Mouse (Mus musculus) hindbrain, embryonic 12.5 days (tissue): Measurements from ENCODE around the gene Washc4. TPM values are rescaled to one million over a fixed set of nuclear protein-coding genes. Genes with fewer than 3 reads are reported as not detected.

Source experiments
- ATAC-seq: fragments of 200-750 bp; cut with Nextera tagmentation; 2 replicates; pipeline ENCODE4 v1.8.0; 2017; ENCODE audit warnings: moderate TSS enrichment; ENCODE audit not compliant: low FRiP score
- H3K27ac ChIP-seq: fragments of 300-500 bp; sonication (generic); 2 replicates; pipeline ENCODE4 v1.5.1; 2016; ENCODE audit warnings: mild to moderate bottlenecking
- H3K27me3 ChIP-seq: fragments of 300-500 bp; sonication (generic); 2 replicates; pipeline ENCODE4 v1.6.1; 2016; ENCODE audit warnings: mild to moderate bottlenecking
- H3K36me3 ChIP-seq: fragments of 300-500 bp; sonication (generic); 2 replicates; pipeline ENCODE4 v1.6.1; 2016; ENCODE audit warnings: mild to moderate bottlenecking
- H3K4me1 ChIP-seq: fragments of 300-500 bp; sonication (generic); 2 replicates; pipeline ENCODE4 v1.6.1; 2016
- H3K4me2 ChIP-seq: fragments of 300-500 bp; sonication (generic); replicated peaks from 2 replicates; pipeline ENCODE4 v1.6.1; 2016; ENCODE audit warnings: mild to moderate bottlenecking
- H3K4me3 ChIP-seq: fragments of 300-500 bp; sonication (generic); 2 replicates; pipeline ENCODE4 v1.5.1; 2016; ENCODE audit warnings: mild to moderate bottlenecking
- H3K9ac ChIP-seq: fragments of 300-500 bp; sonication (generic); 2 replicates; pipeline ENCODE4 v1.6.1; 2016; ENCODE audit warnings: mild to moderate bottlenecking, moderate library complexity
- H3K9me3 ChIP-seq: fragments of 300-500 bp; sonication (generic); replicated peaks from 2 replicates; pipeline ENCODE4 v1.6.1; 2016; ENCODE audit warnings: mild to moderate bottlenecking
- WGBS: fragments of 180-500 bp; shearing (Covaris S2); methylation state at CpG from one replicate; pipeline ENCODE4 v1.1.7; 2016; 5-methylcytosine and 5-hydroxymethylcytosine counted together
- polyA plus RNA-seq: library from polyadenylated mRNA; unstranded; fragments of >200 nt; fragmentation: Nextera tagmentation; extraction: Ambion mirVana; gene quantifications from 2 replicates; pipeline ENCODE4 v1.2.1, GENCODE M21; 2016

Gene Washc4
- polyA plus RNA-seq, 1 experiment from 2014 or later = 38.5 TPM

DNA sequence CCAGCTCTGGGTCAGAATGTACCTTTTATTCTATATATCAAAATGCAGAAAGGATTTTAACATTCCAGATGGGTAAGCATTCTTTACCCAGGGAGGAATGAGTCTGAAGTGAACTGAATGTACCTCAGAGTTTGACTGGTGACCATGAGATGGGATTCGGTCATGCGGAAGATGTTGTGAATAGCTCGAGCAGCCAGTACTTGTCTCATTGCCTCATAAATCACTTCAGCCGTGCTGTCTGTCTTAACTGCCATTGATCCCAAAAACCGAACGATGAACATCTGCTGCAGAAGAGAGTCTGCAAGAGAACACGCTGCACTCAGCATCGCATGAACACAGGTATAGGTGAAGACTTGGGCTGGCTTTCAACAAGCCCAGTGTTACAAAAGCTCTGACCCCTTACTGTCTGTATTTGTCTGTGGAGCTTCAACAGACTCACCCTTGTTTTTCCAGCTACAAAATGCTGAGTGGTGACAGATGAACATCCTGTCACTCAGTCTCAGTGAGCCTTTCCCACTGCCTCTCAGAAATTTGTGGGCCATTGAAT is 62.2 kb downstream of the Washc4 start:
- WGBS = 55% methylated on average over 8 of the region's 8 CpGs
- no peak overlapping the region for H3K4me2 ChIP-seq
- H3K9me3 ChIP-seq = no peaks in the 10 kb centered on the region
- H3K4me3 ChIP-seq = no peak overlapping the region
- H3K4me1 ChIP-seq = peaks cover 11% of the 10 kb centered on the region
- no peak overlapping the region for H3K9ac ChIP-seq
- H3K36me3 ChIP-seq = peaks cover 46% of the 10 kb centered on the region
- ATAC-seq = peak; percentile 48; the same call in 1 of the 2 replicates
- no peaks in the 10 kb centered on the region for H3K27me3 ChIP-seq
- H3K27ac ChIP-seq = no peak overlapping the region

DNA sequence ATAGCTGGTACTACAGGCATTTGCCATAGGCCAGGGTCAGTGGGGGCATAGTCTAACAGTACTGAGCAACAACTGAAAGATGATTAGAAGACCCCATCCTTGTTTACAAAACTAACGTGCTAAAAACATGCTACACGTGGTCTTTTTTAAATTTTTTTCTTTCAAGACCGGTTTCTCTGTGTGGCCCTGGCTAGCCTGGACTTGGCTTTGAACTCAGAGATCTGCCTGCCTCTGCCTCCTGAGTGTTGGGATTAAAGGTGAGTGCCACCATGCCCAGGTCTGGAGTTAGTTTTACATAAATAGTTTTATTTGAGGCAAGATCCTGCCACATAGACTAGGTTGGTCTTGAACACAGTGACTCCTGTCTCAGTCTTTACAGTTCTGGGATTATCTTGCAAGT is 63.6 kb downstream of the Washc4 start:
- H3K27me3 ChIP-seq = no peaks in the 10 kb centered on the region
- H3K36me3 ChIP-seq = peaks cover 50% of the 10 kb centered on the region
- H3K4me2 ChIP-seq = no peak overlapping the region
- H3K4me3 ChIP-seq = no peak overlapping the region
- no peak overlapping the region for H3K27ac ChIP-seq
- H3K9me3 ChIP-seq = no peaks in the 10 kb centered on the region
- ATAC-seq = no peak
- no peak overlapping the region for H3K9ac ChIP-seq
- H3K4me1 ChIP-seq = peaks cover 11% of the 10 kb centered on the region
- 95% methylated on average over 3 of the region's 3 CpGs for WGBS

DNA sequence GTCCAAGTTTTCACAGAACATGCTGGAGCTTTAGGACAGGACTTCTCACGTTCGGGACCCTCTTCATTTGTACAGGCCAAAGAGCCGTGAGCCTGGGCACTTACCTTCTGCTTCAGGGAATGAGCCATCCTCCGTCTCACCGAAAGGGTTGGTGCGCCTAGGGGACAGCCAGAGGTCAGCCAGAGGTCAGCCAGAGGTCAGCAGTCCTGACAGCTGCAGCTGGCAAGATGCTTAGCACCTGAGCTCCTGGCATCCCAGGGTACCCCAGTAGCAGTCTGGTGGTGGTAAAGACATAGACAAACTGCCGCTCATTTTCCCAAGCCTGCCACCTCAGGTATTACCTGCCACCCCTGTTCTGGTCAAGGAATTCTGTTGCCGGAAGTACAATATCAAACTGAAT is 65.0 kb downstream of the Washc4 start:
- Histone ChIP-seq H3K4me1 (peaks cover 11% of the 10 kb centered on the region), H3K9ac (no peak overlapping the region), H3K36me3 (peaks cover 56% of the 10 kb centered on the region), H3K9me3 (no peaks in the 10 kb centered on the region), H3K27me3 (no peaks in the 10 kb centered on the region), H3K4me3 (no peak overlapping the region), H3K27ac (no peak overlapping the region), H3K4me2 (no peak overlapping the region)
- 74% methylated on average over 8 of the region's 8 CpGs for WGBS
- no peak for ATAC-seq

DNA sequence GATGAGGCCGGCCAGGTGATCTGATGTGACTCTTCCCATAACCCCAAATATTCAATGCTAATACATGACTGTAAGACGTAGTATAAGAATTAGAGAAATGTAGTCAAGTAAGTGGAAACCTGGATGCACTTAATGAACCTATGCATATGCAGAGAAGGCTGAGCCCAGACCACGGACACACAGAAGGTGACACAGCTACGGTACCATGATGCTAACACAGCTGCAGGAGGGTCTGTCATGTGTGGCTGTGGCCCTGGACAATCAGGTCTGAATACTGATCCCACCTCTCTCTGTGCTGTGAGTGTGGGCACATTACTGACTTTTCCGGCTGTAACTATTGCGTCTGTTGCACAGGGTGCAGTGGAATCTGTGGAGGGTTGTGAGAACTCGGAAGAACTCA is 67.0 kb downstream of the Washc4 start:
- H3K36me3 ChIP-seq = peaks cover 59% of the 10 kb centered on the region
- no peaks in the 10 kb centered on the region for H3K9me3 ChIP-seq
- H3K4me2 ChIP-seq = no peak overlapping the region
- no peak for ATAC-seq
- WGBS = 92% methylated on average over 7 of the region's 7 CpGs
- H3K27ac ChIP-seq = no peak overlapping the region
- H3K4me1 ChIP-seq = peaks cover 5% of the 10 kb centered on the region
- H3K4me3 ChIP-seq = no peak overlapping the region
- H3K9ac ChIP-seq = no peak overlapping the region
- H3K27me3 ChIP-seq = no peaks in the 10 kb centered on the region

DNA sequence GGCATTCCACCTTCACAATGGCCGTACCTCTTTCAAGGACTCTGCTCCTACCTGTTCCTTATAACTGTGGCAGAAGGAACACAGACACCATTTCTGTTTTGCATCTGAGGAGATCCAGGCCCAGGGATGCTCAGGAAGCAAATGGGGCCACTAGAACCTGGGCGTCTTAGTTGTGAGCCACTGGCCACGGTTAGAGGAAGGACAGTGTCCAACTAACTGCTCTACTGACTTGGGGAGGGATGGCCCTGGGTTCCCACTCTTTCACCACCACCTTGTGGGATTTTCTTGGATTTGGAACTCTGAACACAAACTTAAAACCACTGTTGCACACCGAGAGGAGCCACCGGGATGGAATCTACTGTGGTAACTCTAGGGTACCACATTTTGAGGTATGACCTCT is 68.3 kb downstream of the Washc4 start:
- Histone ChIP-seq H3K27me3 (no peaks in the 10 kb centered on the region), H3K4me2 (no peak overlapping the region), H3K4me1 (no peaks in the 10 kb centered on the region), H3K36me3 (peaks cover 54% of the 10 kb centered on the region), H3K27ac (no peak overlapping the region), H3K9ac (no peak overlapping the region), H3K9me3 (no peaks in the 10 kb centered on the region), H3K4me3 (no peak overlapping the region)
- 94% methylated on average over 5 of the region's 5 CpGs for WGBS
- no peak for ATAC-seq

DNA sequence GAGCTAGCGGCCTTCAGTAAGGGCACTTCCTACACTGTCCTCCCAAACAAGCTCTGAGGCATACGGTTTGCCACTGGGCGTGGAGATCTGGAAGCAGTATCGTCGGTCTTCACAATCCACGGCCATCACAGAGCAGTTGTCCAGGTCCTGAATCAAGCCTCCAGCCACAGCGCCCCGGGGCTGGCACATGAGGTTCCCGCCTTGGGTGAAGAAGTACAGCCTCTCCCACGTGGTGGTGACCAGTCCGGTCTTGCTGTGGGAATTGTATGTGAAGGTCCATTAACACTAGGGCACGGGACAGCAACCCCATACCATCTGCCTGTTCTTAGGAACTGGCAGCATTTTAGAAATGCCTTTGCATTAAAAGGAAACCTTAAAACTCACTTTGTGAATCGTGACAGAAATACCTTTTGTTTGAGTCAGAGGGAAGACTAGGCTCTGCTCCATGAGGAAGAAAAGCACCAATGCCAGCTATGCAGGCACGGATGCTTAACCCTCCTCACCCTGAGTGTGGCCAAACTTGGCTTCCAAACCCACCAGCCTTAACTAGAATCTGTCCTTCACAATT is 69.2 kb downstream of the Washc4 start:
- no peak overlapping the region for H3K4me3 ChIP-seq
- no peak overlapping the region for H3K4me2 ChIP-seq
- H3K27ac ChIP-seq = no peak overlapping the region
- no peaks in the 10 kb centered on the region for H3K27me3 ChIP-seq
- no peaks in the 10 kb centered on the region for H3K4me1 ChIP-seq
- H3K9ac ChIP-seq = no peak overlapping the region
- H3K36me3 ChIP-seq = peaks cover 56% of the 10 kb centered on the region
- no peaks in the 10 kb centered on the region for H3K9me3 ChIP-seq
- WGBS = 93% methylated on average over 14 of the region's 14 CpGs
- ATAC-seq = no peak

DNA sequence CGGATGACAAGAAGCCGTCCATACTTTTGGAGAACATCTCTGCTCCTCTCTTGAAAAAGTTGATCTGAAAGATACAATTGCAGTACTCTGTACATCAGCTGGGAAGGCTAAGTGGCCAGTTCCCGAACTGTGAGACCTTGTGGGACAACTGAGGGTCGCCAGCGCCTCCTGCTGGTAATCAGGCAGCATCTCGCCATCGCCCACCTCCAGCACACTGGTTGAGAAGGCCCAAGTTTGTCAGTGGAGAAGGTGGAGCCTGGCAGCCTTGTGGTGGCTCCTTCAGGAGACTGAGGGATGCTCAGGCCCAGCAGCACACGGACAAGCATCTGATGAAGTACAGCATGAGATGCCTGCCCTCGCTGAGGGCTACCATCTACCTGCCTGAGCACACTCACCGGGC is 73.8 kb downstream of the Washc4 start:
- no peaks in the 10 kb centered on the region for H3K27me3 ChIP-seq
- no peak overlapping the region for H3K9ac ChIP-seq
- ATAC-seq = no peak
- peaks cover 47% of the 10 kb centered on the region for H3K36me3 ChIP-seq
- H3K4me2 ChIP-seq = no peak overlapping the region
- no peaks in the 10 kb centered on the region; the same call in 1 of the 2 replicates for H3K4me1 ChIP-seq
- H3K4me3 ChIP-seq = no peak overlapping the region
- no peak overlapping the region for H3K27ac ChIP-seq
- H3K9me3 ChIP-seq = no peaks in the 10 kb centered on the region
- 56% methylated on average over 10 of the region's 10 CpGs for WGBS

DNA sequence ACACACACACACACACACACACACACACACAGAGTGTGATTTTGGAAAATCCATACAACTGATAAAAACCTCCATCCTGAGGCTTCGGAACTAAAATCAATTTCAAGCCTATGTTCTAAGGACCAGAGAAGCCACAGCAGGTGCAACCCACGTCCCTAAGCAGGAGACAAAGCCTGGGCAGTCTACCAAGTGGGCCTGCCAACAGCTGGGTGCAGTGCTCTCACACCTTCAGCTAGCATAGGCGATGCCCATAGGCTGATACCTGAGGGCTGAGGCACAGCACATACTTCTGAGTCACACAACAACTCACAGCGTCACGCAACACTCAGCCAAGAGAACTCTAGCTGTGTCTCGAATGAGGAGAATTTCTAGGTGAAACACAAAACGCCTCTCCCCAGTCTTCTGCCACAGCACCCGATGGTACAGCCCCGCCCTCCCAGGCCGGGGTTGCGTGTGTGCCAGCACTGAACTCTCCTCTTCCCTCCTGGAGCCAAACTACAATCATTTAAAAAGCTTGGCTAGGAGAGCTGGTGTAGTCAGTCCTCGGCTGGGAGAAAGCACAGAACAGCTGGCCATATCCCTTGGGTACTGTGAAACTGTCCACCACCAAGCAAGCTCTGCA is 75.4 kb downstream of the Washc4 start:
- H3K9me3 ChIP-seq = no peaks in the 10 kb centered on the region
- no peak for ATAC-seq
- H3K9ac ChIP-seq = no peak overlapping the region
- no peaks in the 10 kb centered on the region for H3K27me3 ChIP-seq
- peaks cover 31% of the 10 kb centered on the region for H3K36me3 ChIP-seq
- H3K4me2 ChIP-seq = no peak overlapping the region
- H3K27ac ChIP-seq = no peak overlapping the region
- no peak overlapping the region for H3K4me3 ChIP-seq
- H3K4me1 ChIP-seq = no peaks in the 10 kb centered on the region; the same call in 1 of the 2 replicates
- WGBS = 89% methylated on average over 12 of the region's 12 CpGs

DNA sequence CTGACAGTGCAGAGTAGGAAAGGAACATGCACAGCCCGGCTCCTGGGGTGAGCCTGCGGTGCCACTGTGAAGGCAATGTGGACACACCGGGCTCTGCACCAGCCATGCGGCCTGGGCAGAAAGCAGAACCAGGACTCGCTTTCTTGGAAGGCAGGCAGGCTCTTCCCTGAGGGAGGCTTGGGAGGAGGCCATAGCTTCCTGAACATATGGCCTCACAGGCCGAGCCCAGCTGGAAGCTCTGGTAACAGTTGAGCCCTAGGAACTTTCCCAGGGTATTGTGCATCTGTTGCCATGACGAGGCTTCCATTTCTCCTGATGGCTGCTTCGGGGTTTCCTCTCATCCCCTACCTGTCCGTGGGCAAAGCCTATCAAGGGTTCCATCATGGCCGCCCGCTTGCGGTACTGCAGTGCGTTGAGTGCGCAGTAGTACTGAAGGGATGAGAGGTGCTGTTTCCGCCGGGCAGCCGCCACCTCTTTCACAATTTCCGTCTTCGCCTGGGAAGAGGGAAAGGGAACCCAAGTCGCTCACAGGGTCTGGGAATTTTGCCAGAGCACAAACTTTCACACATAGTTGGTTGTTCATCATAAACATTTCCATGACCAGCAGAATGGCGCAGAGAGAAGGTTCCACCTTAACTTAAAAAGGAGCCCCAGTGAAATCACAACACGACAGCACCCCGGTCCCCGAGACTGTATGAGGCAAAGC is 77.0 kb downstream of the Washc4 start:
- peaks cover 38% of the 10 kb centered on the region for H3K36me3 ChIP-seq

DNA sequence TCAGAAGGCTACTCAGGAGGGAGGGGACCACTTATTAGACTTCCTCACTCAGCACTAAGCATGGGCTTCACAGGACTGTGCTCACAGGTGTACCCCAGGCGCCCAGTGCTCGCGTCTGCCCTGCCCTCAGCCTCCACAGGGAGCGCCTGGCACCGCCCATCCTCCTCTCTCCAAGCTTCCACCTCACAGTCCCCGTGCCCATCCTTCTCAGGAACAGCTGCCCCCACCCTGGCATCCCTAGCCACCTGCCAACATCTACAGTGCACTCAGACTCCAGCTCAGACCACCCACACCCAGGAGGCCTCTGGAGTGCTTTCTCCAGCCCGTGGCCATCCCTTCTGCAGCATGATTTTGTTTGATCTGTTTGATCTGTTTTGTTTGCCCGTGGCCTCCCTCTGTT is 80.5 kb downstream of the Washc4 start:
- H3K36me3 ChIP-seq = peaks cover 48% of the 10 kb centered on the region
- no peaks in the 10 kb centered on the region for H3K9me3 ChIP-seq
- no peak overlapping the region for H3K27ac ChIP-seq
- H3K4me3 ChIP-seq = no peak overlapping the region
- H3K9ac ChIP-seq = no peak overlapping the region
- no peak for ATAC-seq
- no peaks in the 10 kb centered on the region for H3K27me3 ChIP-seq
- no peaks in the 10 kb centered on the region for H3K4me1 ChIP-seq
- WGBS = 88% methylated on average over 8 of the region's 8 CpGs
- H3K4me2 ChIP-seq = no peak overlapping the region

More for the DNA sequence above, 77.0 kb downstream of the Washc4 start:
- no peaks in the 10 kb centered on the region; the same call in 1 of the 2 replicates for H3K4me1 ChIP-seq
- H3K27ac ChIP-seq = no peak overlapping the region
- no peaks in the 10 kb centered on the region for H3K27me3 ChIP-seq
- no peak; the same call in 1 of the 2 replicates for ATAC-seq
- no peak overlapping the region for H3K9ac ChIP-seq
- H3K9me3 ChIP-seq = no peaks in the 10 kb centered on the region
- H3K4me2 ChIP-seq = no peak overlapping the region
- 87% methylated on average over 24 of the region's 24 CpGs for WGBS
- no peak overlapping the region for H3K4me3 ChIP-seq

DNA sequence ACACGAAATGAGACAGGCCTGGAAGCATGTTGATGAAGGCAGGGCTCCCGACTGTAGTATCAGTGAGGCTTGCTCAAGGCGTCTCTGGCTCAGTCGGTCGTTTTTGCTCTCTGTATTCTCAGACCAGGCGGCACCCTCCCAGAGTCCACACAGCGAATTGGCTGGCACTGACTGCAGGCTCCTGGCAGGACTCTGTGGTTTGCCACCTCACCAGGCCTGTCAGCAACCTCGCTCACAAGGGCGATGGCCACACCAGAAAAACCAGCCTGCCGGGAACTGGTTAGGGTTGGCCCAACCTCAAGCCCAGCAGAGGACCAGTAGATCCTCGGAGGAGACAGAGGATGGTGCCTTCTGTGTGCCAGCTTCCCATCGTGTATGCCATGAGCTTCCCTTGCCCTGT is 81.3 kb downstream of the Washc4 start:
- H3K4me2 ChIP-seq = no peak overlapping the region
- H3K9me3 ChIP-seq = no peaks in the 10 kb centered on the region
- H3K9ac ChIP-seq = no peak overlapping the region
- no peaks in the 10 kb centered on the region for H3K27me3 ChIP-seq
- H3K4me1 ChIP-seq = no peaks in the 10 kb centered on the region
- H3K27ac ChIP-seq = no peak overlapping the region
- no peak overlapping the region for H3K4me3 ChIP-seq
- no peak for ATAC-seq
- WGBS = 93% methylated on average over 12 of the region's 12 CpGs
- H3K36me3 ChIP-seq = peaks cover 56% of the 10 kb centered on the region

DNA sequence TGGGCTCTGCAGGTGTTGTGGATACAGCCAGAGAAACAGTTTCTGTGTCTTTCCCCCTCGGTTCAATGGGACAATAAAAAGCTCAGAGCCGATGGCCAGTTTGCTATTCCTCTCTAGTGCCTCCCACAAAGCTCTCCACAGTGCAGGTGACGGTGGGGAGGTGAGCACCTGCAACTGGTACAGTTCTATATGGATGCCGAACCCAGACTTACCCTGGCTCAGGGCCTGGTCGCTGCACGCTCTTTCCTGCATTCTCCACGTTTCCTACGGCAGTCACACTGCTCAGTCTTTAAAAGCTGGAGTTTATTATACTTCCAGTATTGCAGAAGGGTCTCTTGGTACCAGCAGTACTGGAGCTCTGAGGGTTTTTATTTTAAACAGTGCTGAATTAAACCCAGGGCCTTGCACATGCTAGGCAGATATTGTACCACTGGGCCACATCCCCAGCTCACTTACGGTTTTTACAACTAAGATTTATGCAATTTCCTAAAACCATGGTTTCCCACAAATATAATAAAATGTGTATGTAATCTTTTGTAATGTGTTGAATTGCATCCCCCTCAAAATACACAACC is 83.6 kb downstream of the Washc4 start:
- Histone ChIP-seq H3K9ac (no peak overlapping the region), H3K27ac (no peak overlapping the region), H3K4me3 (no peak overlapping the region), H3K36me3 (peaks cover 41% of the 10 kb centered on the region), H3K9me3 (no peaks in the 10 kb centered on the region), H3K4me2 (no peak overlapping the region), H3K4me1 (no peaks in the 10 kb centered on the region), H3K27me3 (no peaks in the 10 kb centered on the region)
- ATAC-seq = no peak
- 94% methylated on average over 9 of the region's 9 CpGs for WGBS
